Mouse (Mus musculus) lung, adult 2 months (tissue): ENCODE measurements around the gene Xaf1.

Source experiments
- CTCF ChIP-seq: fragments of 200-500 bp; IDR thresholded peaks from 2 replicates; pipeline ENCODE4 v1.5.1; 2011; ENCODE audit warnings: mild to moderate bottlenecking, low read length, control low read depth; ENCODE audit not compliant: insufficient read depth
- POLR2A ChIP-seq: fragments of 200-500 bp; IDR thresholded peaks from 2 replicates; pipeline ENCODE4 v1.6.1; 2011; ENCODE audit warnings: low read depth, mild to moderate bottlenecking, control low read depth, low read length, borderline replicate concordance; ENCODE audit errors: extremely low read depth

DNA sequence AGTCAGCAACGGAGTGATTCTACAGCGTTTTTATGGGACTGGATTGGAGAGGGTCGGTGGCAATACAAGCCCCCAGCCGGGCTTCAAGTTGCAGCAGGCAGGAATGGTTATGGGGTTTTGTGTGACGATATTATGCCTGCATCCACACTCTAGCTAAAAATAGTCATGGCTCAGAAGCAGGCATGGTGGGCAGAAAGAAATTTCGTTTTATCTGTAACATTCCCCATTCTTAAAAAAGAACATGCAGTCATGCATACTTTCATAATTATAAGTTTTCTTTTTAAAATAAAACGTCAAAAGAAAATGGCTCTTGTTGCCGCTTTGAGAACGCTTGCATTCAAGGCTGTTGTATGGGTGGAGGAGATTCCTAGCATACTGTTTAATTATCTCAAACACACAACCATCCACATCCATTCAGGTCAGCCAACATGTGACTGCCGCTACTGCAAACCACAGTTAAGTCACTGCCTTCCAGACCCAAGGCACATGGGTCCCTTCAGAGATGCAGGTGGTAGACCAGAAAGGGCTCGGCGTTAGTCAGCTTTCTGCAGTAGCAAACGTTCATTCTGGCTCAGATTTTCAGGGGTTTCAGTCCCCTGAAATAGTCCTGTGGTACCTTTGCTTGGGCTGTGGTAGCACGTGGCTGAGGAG, 16.8 kb upstream of the Xaf1 start:
- no peak for TF ChIP-seq CTCF
- TF ChIP-seq POLR2A = no peak
